Mouse (Mus musculus) CH12.LX (cell line): ENCODE data around the gene Cotl1.

Source experiments
- CTCF ChIP-seq, 2 experiments: IDR thresholded peaks in 1 of 2; conservative IDR thresholded peaks in 1 of 2; 2 replicates each; pipeline ENCODE4 v1.5.1; 2011 to 2012; ENCODE audit warnings: low read depth in 2 of 2, low read length in 2 of 2, improper control_type of control experiment in 1 of 2, inconsistent platforms in 1 of 2, mild to moderate bottlenecking in 1 of 2, moderate library complexity in 1 of 2
- GABPA ChIP-seq: IDR thresholded peaks from 2 replicates; pipeline ENCODE4 v1.6.1; 2012; ENCODE audit warnings: low read depth, low read length, improper control_type of control experiment, inconsistent platforms; ENCODE audit not compliant: insufficient replicate concordance
- KAT2A ChIP-seq: IDR thresholded peaks from 2 replicates; pipeline ENCODE4 v1.6.1; 2012; ENCODE audit warnings: low read length, improper control_type of control experiment, inconsistent platforms; ENCODE audit not compliant: insufficient replicate concordance
- MYC ChIP-seq: IDR thresholded peaks from 2 replicates; pipeline ENCODE4 v1.6.1; 2011; ENCODE audit warnings: low read depth, mild to moderate bottlenecking, improper control_type of control experiment, low read length
- POLR2A ChIP-seq: IDR thresholded peaks from 2 replicates; pipeline ENCODE4 v1.6.1; 2011; ENCODE audit warnings: low read depth, mild to moderate bottlenecking, improper control_type of control experiment, low read length
- POLR2AphosphoS2 ChIP-seq: IDR thresholded peaks from 2 replicates; pipeline ENCODE4 v1.6.1; 2011; ENCODE audit warnings: low read depth, low read length, improper control_type of control experiment
- USF1 ChIP-seq: IDR thresholded peaks from 2 replicates; pipeline ENCODE4 v1.6.1; 2014; ENCODE audit warnings: low read depth, mild to moderate bottlenecking, inconsistent platforms, low read length, improper control_type of control experiment
- USF2 ChIP-seq: conservative IDR thresholded peaks from 2 replicates; pipeline ENCODE4 v1.6.1; 2011; ENCODE audit warnings: low read depth, low read length, improper control_type of control experiment

GRCm38 (mm10) chr8:119823278-119823677 is 17.1 kb downstream of the Cotl1 start:
- TF ChIP-seq POLR2A (no peak), USF1 (no peak), GABPA (no peak), KAT2A (no peak), USF2 (no peak), CTCF (conservative IDR thresholded peaks at IDR 0.05 in 1 of 2, IDR thresholded peaks at IDR 0.05 in 1 of 2; ENCODE audit: low read depth in 2 of 2, low read length in 2 of 2) (no peak), POLR2AphosphoS2 (no peak), MYC (no peak)
